Mouse (Mus musculus) ZHBTc4 (cell line): ENCODE results near the gene Pnldc1.
"Not testable (repeated sequence)": the region's sequence is repeated elsewhere in the genome, so short reads cannot be mapped to it uniquely, and the experiment has no call there.

Source experiments
- DNase-seq: peaks from one replicate; pipeline ENCODE4 v3.0.0-alpha.2; 2011; ENCODE audit warnings: low read depth, low spot score

The Pnldc1 gene

DNA sequence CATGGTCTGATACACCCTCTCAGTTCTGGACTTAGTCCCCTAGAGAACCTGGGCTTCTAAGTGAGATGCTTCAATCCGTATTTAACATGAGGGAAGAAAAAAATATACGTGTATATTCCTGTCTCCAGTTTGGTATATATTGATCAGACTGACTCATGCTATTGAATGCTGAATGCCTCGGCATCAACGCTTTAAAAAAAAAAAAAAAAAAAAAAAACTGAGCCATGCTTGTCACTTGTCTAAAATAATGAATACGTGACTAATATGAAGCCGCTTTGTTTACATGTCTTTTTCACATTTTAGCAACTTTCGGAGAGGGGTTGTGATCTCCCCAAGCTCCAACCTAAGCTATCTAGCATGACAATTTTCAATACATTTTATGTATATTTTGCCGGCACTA is 361 bp upstream of the Pnldc1 start:
- no peak for DNase-seq

DNA sequence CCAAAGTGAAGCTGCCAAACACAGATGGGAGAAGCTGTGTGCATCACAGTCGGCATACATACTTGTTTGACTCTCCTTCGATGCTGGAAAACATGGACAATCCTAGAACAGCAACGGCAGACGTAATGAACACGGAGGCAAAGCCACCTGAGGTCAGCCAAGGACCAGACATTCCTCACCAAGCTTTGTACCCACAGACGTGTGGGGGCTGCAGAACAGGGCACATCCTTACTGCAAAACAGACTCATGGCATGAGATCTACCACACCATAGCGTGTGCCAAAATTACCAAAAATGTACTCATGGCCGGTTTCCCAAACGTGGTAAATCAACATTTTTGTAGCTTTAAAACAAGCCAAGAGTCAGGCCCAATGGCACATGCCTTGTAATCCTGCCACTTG is 3.6 kb downstream of the Pnldc1 start:
- no peak for DNase-seq

DNA sequence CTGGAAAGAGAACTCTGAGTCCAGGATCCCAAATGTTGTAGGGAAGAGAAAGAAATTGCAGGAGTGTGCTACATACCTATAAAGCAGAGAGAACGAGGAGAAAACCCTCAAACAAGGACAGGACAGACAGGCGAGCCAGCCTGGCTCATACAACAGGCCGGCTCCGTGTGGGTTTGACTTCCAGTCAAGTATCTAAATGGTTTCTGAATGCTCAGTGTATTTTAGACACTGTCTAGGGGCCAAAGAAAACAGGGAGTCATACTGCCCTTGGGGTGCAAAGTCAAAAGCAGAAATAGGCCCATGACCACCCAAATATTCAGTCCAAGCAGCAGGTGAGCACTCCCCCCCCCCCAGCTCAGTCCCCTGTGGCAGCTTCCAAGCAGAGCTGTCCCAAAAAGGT is 4.2 kb downstream of the Pnldc1 start:
- DNase-seq, result no peak

DNA sequence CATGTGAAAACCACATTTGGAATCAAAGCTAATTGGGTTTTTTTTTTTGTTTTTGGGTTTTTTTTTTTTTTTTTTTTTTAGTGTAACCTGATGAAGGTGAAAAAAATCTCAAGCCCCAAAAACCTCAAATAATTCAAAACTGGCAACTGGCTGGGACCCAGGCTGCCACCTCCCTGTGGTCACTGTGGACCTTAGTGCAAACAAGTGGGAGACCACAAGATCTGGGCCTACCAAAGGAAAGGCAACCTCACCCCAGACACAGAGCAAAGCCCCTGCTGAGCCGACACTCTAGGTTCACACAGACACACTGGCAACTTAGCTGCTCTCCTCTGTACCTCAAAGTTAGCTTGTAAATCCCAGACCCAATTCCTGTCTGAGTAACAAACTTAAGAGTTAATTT is 5.7 kb downstream of the Pnldc1 start:
- no peak for DNase-seq

DNA sequence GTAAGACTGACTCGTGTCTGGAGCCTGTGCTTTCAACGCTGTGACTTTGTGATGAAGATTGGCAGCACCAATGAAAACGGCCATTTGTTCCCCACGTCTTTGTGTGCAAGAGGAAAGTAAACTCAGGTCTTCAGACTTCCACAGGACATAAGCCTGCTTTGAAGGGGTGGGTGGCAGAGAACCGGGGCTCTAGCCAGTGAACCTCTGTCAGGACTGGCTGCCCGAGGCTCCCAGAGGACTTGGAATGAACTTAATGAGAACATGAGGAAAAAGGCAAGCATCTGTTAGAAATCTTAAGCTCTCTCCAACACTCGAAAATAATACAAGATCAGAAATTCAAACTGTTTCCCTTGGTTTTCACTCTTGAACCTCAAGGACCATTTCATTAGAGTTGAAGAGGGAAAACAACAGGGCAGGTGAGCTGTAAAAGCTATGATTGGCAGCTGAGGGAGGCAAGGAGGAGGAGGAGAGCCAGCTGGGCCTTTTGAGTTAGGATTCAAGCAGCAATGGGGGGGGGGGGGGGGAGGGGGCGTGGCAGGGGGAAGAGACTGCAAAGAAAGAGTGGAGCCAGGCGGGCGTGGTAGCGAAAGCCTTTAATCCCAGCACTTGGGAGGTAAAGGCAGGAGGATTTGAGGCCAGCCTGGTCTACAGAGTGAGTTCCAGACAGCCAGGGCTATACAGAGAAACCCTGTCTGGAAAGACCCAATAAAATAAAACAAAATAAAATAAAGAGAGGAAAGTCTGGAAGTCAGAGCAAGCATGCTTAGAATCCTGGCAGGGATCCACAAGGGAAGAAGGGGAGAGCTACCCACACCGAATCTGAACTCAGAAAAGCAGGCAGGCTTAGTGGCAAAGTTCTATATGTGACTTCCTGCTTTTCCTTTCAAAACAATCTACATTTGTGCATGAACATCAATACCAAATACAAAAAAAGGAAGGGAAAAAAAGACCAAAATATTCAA is 6.4 kb downstream of the Pnldc1 start:
- DNase-seq, result no peak

DNA sequence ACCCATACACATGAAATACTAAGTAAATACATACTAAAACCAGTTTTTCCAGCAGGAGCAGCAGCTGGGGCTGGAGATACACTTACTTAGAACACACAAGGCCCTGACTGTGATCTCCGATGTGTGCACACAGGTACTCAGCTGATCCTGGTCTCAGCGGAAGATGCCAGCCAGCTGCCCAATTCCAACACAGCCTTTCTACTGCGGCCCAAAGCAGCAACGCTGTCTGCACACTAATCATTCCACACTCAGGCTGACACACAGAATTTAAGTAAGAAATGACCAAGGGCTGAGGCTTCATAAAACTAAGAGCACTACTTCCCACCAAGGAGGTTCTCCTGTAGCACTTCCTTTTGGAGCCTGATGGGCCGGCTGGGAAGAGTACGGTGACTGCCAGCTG is 7.7 kb downstream of the Pnldc1 start:
- DNase-seq, result no peak

DNA sequence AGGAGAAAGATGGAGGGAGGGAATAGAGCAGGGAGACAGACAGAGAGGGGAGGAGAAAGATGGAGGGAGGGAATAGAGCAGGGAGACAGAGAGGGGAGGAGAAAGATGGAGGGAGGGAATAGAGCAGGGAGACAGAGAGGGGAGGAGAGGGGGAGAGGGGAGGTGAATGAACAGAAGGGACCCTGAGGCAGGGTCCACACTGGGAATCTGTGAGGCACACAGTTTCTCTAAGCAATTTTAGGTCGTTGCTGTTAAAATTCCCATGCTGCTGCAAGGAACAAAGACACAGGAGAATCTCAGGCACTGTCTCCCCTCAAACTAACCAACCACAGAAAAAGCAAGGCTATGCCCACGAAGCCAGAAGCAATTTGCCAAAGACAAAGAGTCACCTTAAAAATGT is 11.4 kb downstream of the Pnldc1 start:
- not testable (repeated sequence) for DNase-seq

DNA sequence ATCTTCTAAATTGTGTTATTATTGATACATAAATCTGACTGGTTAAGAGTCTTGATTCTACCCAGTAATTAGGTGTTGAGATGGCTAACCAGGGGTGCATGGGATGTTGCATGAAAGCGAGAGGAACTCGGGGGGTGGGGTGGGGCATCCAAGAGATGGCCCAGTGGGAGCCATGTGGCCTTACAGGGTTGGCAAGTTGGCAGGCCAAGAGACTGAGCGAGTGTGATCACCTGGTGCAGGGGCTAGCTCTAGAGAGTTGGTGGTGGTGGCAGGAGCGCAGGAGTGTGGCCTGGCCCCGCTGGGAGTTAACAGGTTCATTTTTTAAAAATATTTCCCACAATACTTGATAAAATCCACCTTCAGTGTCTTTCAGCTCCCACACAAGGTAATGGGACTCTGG is 12.4 kb downstream of the Pnldc1 start:
- DNase-seq, result no peak

DNA sequence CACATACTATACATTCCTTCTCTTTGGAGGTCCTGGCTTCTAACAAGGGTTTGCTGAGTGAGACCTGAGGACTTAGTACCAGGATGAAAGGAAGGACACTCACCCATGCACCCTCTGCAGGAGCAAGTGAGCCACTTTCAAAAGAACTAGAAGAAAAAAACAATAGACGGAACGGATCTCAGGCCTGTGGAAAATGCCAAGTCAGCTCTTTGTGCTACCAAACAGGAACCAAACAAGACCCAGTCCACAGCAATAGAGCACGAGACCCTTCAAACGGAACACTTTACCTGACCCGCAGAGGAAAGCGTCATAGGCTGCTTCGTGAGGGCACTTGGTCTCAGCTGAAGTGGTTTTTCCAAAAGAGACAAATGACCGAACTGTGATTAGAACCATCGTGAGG is 18.0 kb downstream of the Pnldc1 start:
- DNase-seq, result no peak

DNA sequence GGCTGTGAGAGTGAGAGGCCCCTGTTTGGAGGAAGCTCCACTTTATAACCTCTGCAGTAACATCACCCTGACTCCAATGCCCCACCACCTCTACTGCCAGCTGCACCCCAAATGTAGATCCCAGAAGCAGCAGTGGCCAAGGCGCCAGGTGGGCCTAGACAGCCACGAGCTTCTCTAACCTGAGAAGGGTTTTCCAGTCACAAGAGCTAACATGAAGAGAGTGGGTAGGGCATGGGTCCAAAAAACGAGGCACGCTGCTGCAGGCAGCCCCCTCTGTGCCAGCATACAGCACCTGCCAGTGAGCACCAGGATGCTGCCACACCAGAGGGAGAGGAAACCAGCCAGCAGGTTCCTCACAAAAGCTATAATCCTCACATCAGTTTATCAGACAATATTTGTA is 19.0 kb downstream of the Pnldc1 start:
- no peak for DNase-seq

DNA sequence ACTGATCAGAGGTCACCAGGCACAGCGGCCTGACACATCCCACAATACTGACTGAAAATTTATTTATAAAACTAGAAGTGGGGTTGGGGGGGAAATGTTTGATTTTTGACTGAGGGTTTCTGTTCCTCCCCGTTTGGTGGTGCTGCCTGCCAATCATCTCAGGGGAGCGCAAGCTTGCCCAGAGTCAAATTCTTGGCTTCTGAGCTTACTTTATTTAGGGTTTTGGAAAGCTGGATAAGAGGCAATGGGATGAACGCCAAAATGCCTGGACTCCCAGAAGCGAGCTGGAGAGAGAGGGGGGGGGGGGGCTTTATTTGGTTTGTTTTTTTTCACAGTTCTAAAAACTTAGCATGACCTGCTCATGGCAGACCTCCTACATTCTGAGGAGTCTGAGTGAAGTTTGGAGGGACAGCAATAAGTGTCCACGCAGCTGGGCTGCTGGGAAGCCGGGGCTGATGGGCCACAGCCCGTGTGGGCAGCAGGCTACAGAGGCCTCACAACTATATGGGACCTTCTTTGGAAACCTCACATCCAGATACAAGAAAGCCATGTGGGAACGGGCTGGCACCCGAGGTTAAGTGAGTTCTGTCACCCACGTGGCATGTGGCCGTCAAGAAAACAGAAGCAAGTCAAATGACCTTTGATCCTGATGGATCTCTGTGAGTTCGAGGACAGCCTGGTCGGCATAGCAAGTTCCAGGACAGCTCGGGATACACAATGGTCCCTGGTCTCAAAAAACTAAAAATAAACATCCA is 22.8 kb downstream of the Pnldc1 start:
- no peak for DNase-seq

DNA sequence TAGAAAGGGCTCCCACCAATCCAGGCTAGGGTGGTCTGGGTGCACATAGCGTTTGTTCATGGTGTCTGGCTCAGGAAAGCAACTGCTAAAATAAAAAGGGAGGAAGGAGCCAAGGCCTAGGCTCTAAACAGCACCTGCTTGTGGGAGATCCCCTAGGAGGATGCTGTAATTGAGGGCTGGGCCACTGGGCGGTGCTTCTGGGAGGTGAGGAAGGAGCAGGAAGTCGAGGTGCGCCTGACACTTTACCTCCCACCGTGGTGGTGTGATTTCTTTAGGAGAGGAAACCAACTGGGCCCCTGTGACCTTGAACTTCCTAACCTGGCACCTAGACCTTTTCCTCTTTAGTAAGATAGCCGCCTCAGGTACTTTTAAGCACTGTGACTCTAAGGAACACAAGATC is 23.4 kb downstream of the Pnldc1 start:
- DNase-seq, result peak; percentile 78

DNA sequence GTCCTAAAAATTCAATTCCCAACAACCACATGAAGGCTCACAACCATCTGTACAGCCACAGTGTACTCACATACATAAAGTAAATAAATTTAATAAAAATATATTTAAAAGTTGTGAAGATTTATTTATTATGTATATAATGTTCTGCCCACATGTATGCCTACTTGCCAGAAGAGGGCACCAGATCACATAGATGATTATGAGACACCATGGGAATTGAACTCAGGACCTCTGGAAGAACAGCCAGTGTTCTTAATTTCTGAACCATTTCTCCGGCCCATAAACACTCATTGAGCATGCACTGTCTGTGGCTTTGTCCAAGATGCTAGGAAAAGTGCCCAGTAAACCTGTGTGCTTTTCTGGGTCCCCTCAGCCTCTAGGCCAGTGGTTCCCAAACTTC is 28.8 kb downstream of the Pnldc1 start:
- no peak for DNase-seq

DNA sequence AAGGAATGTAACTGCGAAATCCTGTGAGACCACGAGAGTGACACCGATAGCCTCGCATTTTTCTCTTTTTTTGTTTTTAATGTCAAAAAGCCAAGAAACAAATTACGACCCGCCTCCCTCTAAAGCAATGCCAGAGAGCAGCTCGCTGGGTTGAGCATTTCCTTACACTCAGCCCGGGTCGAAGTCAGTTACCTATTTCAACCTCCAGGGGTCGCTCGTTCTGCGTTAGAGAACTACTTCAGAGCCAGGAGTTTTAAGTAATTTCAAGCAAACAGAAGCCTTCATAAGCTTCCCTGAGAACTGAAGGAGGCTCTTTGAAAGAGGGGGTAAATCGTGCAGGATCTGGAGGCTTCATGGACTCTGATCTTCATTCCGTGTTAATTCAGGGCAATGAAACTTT is 29.9 kb downstream of the Pnldc1 start:
- peak; percentile 89 for DNase-seq

DNA sequence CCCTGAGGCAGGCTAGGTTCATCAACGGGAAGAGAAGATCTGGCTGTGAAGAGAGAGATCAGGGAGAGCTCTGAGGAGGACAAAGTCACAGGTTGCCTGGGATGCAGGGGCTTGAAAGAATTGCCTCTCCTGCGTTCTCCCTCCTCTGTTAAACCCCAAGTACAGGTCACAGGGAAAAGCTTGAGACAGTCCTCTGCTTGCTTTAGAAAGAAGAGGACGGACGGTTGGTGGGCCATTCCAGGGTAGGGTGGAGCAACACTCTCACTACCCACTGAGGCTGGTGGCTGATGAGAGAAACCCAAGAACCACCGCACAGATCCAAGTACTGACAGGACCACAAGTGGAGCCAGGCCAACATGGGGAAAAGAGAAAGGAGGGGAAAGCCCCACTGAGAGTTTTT is 34.3 kb downstream of the Pnldc1 start, which contains the start of gene Mrgprh:
Gene Mrgprh (plus strand): TSS at position 301 of the 400 bp plus-strand sequence.
- no peak for DNase-seq

DNA sequence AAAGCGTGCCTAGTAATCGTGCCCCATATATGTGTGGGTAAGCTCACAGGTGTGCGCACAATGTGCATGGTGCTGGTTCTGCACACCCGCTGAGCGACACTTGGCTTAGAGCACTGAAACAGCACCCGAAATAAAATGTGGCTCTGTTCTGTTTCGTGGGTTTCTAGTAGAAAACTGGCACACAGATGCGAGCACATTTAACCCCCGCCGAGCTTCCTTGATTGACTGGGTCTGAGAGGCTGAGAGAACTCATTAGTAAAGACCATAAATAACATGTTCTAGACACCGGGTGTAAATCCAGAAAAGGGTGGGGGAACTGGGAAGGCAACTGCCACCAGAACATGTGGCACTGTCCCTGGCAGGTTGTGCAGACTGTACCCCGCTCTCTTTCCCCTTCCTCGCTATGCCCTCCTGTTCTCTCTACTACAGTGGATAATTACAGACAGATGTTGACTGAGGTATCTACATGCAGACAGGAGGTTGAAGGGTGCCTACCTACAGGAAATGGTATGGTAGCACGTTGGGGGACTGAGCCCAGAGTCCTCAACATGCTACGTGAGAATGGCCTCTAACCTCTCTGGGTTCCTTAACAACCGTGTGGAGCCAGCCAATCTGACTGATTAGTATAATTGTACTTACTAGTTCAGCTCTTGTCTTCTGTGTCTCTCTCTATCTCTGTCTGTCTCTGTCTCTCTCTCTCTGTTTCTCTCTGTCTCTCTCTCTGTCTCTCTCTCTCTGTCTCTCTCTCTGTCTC is 37.6 kb downstream of the Pnldc1 start:
- DNase-seq, result peak; percentile 26

DNA sequence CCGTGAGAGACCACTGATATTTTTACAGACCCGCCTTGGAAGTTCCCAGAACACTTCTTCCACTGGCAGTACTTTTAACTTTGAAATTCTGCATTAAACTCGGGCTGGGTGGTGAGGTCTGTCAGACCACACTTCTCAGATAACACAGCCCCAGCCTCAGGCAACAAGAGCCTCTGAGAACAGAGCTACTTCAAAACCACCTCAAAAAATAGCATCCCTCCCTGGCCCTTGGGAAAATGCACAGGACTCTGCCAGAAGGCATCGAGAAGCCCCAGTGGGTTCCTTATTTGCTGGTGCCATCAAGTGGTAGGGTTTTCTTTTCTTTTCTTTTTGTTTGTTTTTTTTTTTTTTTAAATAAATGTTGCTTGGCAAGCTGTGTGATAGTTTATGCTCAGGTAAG is 41.4 kb downstream of the Pnldc1 start:
- no peak for DNase-seq

DNA sequence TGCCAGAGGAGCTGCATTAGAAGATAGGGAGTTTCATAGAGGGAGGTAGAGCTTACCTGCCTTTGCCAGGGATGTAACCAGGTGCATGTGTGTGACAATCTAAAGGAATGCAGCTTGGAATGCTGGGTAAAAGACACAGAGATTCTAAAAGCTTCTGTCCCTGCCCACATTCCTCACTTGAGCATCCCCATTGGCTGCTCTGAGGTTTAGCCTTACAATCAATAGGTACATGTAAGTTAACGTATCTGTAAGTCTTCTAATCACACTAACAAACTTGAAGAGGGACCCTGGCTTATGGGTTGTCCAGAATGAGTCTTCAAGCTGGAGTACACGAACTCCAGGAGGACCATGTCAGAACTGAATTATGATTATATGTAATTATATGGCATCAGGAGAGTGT is 42.0 kb downstream of the Pnldc1 start, which contains the start of gene Mas1:
Gene Mas1 (minus strand): TSS at position 101 of the 400 bp plus-strand sequence.
- no peak for DNase-seq

DNA sequence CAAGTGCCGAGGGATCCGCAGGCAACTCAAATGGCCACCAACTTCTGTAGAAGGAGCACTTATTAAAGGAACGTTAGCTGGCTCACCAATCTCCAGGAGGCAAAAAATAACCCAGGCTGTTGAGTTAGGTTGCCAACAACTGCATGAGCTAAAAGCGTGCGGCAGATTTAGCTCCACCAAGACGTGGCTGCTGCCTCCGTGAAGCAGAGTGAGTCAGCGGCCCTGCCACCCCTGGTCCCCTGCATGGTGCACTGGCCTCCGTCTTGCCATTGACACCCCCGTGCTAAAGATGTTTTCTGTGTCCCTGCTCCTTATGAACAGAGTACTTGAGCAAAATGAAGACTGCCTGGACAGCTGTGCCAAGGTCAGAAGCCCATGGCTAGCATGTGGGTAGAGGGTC is 43.2 kb downstream of the Pnldc1 start:
- no peak for DNase-seq

DNA sequence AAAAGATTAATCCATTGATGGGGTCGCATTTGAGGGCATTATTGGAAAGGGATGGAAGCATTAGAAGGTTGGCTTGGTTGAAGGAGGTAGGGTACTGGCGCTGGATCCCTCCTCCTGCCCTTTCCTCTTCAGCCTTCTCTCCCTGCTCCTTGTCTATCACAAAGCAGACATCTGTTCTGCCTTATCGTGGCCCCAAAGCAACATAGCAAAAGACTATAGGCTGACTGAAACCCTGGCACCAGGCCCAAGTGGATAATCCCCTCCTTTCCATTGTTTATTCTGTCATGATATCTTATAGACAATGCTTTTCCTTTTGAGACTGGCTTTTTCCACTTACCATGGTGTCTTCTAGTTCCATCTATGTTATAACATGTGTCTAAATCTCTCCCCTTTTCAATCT is 44.6 kb downstream of the Pnldc1 start:
- DNase-seq, result no peak

DNA sequence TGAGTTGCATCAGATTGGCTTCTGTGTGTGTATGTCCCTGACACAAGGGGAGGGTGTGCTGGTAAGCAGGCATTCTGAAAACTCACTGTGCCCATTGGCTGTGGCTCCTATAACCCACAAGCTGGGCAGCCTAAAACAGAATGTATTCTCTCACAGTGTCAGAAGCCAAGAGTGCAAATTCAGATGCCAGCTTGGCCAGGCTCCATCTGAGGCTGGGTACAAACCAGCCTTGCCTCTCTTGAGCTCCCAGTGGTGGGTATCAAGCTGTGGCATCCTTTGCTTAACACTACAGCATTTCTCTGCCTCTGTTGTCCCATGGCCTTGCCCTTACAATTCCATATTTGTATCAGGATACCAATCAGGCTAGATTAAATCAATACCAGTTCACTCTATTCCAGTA is 45.9 kb downstream of the Pnldc1 start:
- no peak for DNase-seq

DNA sequence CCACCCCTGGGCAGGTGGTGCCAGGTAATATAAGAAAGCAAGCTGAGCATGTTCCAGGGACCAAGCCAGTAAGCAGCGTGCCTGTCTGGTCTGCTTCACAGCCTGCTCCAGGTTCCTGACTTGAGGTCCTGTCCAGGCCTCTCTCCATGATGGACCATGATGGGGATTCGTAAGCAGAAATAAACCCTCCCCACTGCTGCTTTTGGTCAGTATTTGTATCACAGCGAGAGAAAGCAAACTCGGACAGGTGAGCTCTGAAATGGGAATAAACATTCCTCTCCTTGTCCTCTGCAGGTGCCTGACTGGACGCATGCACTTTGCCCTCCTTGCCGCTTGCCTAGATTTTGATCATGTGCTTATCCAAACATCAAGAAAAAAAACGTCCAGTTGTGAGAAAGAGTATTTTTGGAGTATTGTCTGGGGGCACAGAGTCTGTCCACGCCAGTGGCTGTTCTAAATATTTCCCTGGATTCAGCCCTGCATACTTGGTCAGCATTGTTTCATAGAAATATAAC is 51.0 kb downstream of the Pnldc1 start:
- DNase-seq, result no peak
